Mouse (Mus musculus) spleen, adult 2 months (tissue): ENCODE measurements around the gene Olfr71.

Experiments used
- CTCF ChIP-seq: fragments of 200-500 bp; IDR thresholded peaks from 2 replicates; pipeline ENCODE4 v1.5.1; 2011; ENCODE audit warnings: mild to moderate bottlenecking, inconsistent platforms; ENCODE audit not compliant: insufficient read depth, insufficient read length, insufficient replicate concordance; ENCODE audit errors: extremely low read depth
- POLR2A ChIP-seq: fragments of 200-500 bp; IDR thresholded peaks from 2 replicates; pipeline ENCODE4 v1.6.1; 2011; ENCODE audit warnings: low read depth, low read length, inconsistent platforms

- TF ChIP-seq POLR2A: no peak
- no peak for TF ChIP-seq CTCF
Observed at GRCm38 (mm10) chr4:43720491-43721228, 10.6 kb upstream of the Olfr71 start.
